Mouse (Mus musculus) lung, embryonic 15.5 days (tissue): ENCODE measurements around the gene Klc3. TPM values are rescaled to one million over a fixed set of nuclear protein-coding genes. Genes with fewer than 3 reads are reported as not detected.
A peak's percentile ranks its signal among the peaks of the same experiment; 100 is the strongest.

ENCODE experiments used
- ATAC-seq: fragments of 200-750 bp; cut with Nextera tagmentation; 2 replicates; pipeline ENCODE4 v1.8.0; 2017; ENCODE audit warnings: moderate number of reproducible peaks, borderline replicate concordance; ENCODE audit not compliant: low FRiP score, low TSS enrichment; ENCODE audit errors: extremely low read depth
- H3K27ac ChIP-seq: fragments of 300-500 bp; sonication (generic); 2 replicates; pipeline ENCODE4 v1.5.1; 2015; ENCODE audit warnings: moderate library complexity, mild to moderate bottlenecking, inconsistent platforms
- H3K27me3 ChIP-seq: fragments of 300-500 bp; sonication (generic); 2 replicates; pipeline ENCODE4 v1.6.1; 2015; ENCODE audit warnings: inconsistent platforms
- H3K36me3 ChIP-seq: fragments of 300-500 bp; sonication (generic); 2 replicates; pipeline ENCODE4 v1.6.1; 2015; ENCODE audit warnings: inconsistent platforms
- H3K4me1 ChIP-seq: fragments of 300-500 bp; sonication (generic); 2 replicates; pipeline ENCODE4 v1.6.1; 2015; ENCODE audit warnings: inconsistent platforms
- H3K4me2 ChIP-seq: fragments of 300-500 bp; sonication (generic); 2 replicates; pipeline ENCODE4 v1.6.1; 2015; ENCODE audit warnings: inconsistent platforms, mild to moderate bottlenecking, moderate library complexity
- H3K4me3 ChIP-seq: fragments of 300-500 bp; sonication (generic); 2 replicates; pipeline ENCODE4 v1.5.1; 2015; ENCODE audit warnings: mild to moderate bottlenecking, inconsistent platforms
- H3K9ac ChIP-seq: fragments of 300-500 bp; sonication (generic); 2 replicates; pipeline ENCODE4 v1.6.1; 2015; ENCODE audit warnings: inconsistent platforms
- H3K9me3 ChIP-seq: fragments of 300-500 bp; sonication (generic); 2 replicates; pipeline ENCODE4 v1.6.1; 2016; ENCODE audit warnings: inconsistent platforms
- WGBS: fragments of 180-500 bp; shearing (Covaris S2); methylation state at CpG from one replicate; pipeline ENCODE4 v1.1.7; 2015; 5-methylcytosine and 5-hydroxymethylcytosine counted together
- polyA plus RNA-seq: library from polyadenylated mRNA; unstranded; fragments of >200 nt; fragmentation: Nextera tagmentation; extraction: Ambion mirVana; gene quantifications from 2 replicates; pipeline ENCODE4 v1.2.1, GENCODE M21; 2015

Gene Klc3
- polyA plus RNA-seq, 1 experiment from 2014 or later: 18.4 TPM

- no peak for ATAC-seq
- 91% methylated on average over 6 of the region's 6 CpGs for WGBS
- H3K4me2 ChIP-seq: no peak overlapping the region
- H3K27ac ChIP-seq: no peak overlapping the region
- peaks cover 67% of the 10 kb centered on the region for H3K36me3 ChIP-seq
- no peaks in the 10 kb centered on the region for H3K27me3 ChIP-seq
- H3K4me3 ChIP-seq: no peak overlapping the region
- H3K9me3 ChIP-seq: no peaks in the 10 kb centered on the region
- no peaks in the 10 kb centered on the region for H3K4me1 ChIP-seq
- no peak overlapping the region for H3K9ac ChIP-seq
Measured at GRCm38 (mm10) chr7:19426888-19427287, 23.0 kb upstream of the Klc3 start.

- Histone ChIP-seq H3K9me3 (no peaks in the 10 kb centered on the region), H3K4me1 (peaks cover 3% of the 10 kb centered on the region; the same call in 1 of the 2 replicates), H3K4me2 (no peak overlapping the region), H3K27me3 (peaks cover 3% of the 10 kb centered on the region; the same call in 1 of the 2 replicates), H3K36me3 (peaks cover 62% of the 10 kb centered on the region), H3K27ac (no peak overlapping the region), H3K4me3 (no peak overlapping the region), H3K9ac (no peak overlapping the region)
- WGBS: 74% methylated on average over 6 of the region's 6 CpGs
- no peak for ATAC-seq
Measured at GRCm38 (mm10) chr7:19426349-19426748, 22.4 kb upstream of the Klc3 start.

- no peak overlapping the region for H3K27ac ChIP-seq
- peaks cover 15% of the 10 kb centered on the region for H3K4me1 ChIP-seq
- H3K9me3 ChIP-seq: no peaks in the 10 kb centered on the region
- no peak overlapping the region for H3K9ac ChIP-seq
- H3K27me3 ChIP-seq: peaks cover 24% of the 10 kb centered on the region
- peaks cover 40% of the 10 kb centered on the region for H3K36me3 ChIP-seq
- H3K4me3 ChIP-seq: no peak overlapping the region
- 63% methylated on average over 4 of the region's 4 CpGs for WGBS
- no peak for ATAC-seq
- no peak overlapping the region for H3K4me2 ChIP-seq
Measured at GRCm38 (mm10) chr7:19424051-19424450, 20.1 kb upstream of the Klc3 start.

- Histone ChIP-seq H3K9ac (no peak overlapping the region), H3K9me3 (no peaks in the 10 kb centered on the region), H3K4me1 (peaks cover 15% of the 10 kb centered on the region), H3K4me3 (no peak overlapping the region), H3K27me3 (peaks cover 25% of the 10 kb centered on the region), H3K4me2 (no peak overlapping the region), H3K27ac (no peak overlapping the region), H3K36me3 (peaks cover 31% of the 10 kb centered on the region)
- WGBS: 88% methylated on average over 3 of the region's 3 CpGs
- no peak for ATAC-seq
Measured at GRCm38 (mm10) chr7:19423083-19423482, 19.2 kb upstream of the Klc3 start.

GRCm38 (mm10) chr7:19420821-19421636 lies 17.1 kb upstream of the Klc3 start:
- no peaks in the 10 kb centered on the region for H3K9me3 ChIP-seq
- H3K27me3 ChIP-seq: peaks cover 25% of the 10 kb centered on the region
- H3K4me3 ChIP-seq: peak overlapping the region; percentile 36
- no peak overlapping the region for H3K27ac ChIP-seq
- H3K4me2 ChIP-seq: peak overlapping the region; percentile 77
- WGBS: 11% methylated on average over 42 of the region's 43 CpGs
- H3K9ac ChIP-seq: no peak overlapping the region
- ATAC-seq: peak; percentile 90
- peaks cover 19% of the 10 kb centered on the region for H3K4me1 ChIP-seq
- peaks cover 10% of the 10 kb centered on the region for H3K36me3 ChIP-seq

GRCm38 (mm10) chr7:19420121-19420520 lies 16.2 kb upstream of the Klc3 start:
- Histone ChIP-seq H3K4me2 (peak overlapping the region; percentile 44), H3K27me3 (peaks cover 25% of the 10 kb centered on the region), H3K27ac (no peak overlapping the region), H3K9ac (no peak overlapping the region), H3K4me1 (peaks cover 19% of the 10 kb centered on the region), H3K36me3 (peaks cover under 1% of the 10 kb centered on the region; the same call in 1 of the 2 replicates), H3K4me3 (no peak overlapping the region), H3K9me3 (no peaks in the 10 kb centered on the region)
- ATAC-seq: no peak
- WGBS: 6% methylated on average over 28 of the region's 28 CpGs

- H3K36me3 ChIP-seq: no peaks in the 10 kb centered on the region
- no peak overlapping the region for H3K9ac ChIP-seq
- H3K4me1 ChIP-seq: peaks cover 18% of the 10 kb centered on the region
- no peak overlapping the region for H3K4me2 ChIP-seq
- H3K9me3 ChIP-seq: no peaks in the 10 kb centered on the region
- no peak overlapping the region for H3K27ac ChIP-seq
- H3K4me3 ChIP-seq: no peak overlapping the region
- 47% methylated on average over 15 of the region's 15 CpGs for WGBS
- H3K27me3 ChIP-seq: peaks cover 24% of the 10 kb centered on the region
- no peak for ATAC-seq
Measured at GRCm38 (mm10) chr7:19416590-19416989, 12.7 kb upstream of the Klc3 start.

- Histone ChIP-seq H3K4me2 (no peak overlapping the region), H3K4me3 (no peak overlapping the region), H3K4me1 (peaks cover 4% of the 10 kb centered on the region; the same call in 1 of the 2 replicates), H3K9me3 (no peaks in the 10 kb centered on the region), H3K36me3 (no peaks in the 10 kb centered on the region), H3K9ac (no peak overlapping the region), H3K27me3 (no peaks in the 10 kb centered on the region), H3K27ac (no peak overlapping the region)
- ATAC-seq: no peak
- WGBS: 81% methylated on average over 3 of the region's 3 CpGs
Measured at GRCm38 (mm10) chr7:19413525-19413924, 9.6 kb upstream of the Klc3 start.

- H3K4me1 ChIP-seq: peaks cover 3% of the 10 kb centered on the region; the same call in 1 of the 2 replicates
- no peak overlapping the region for H3K9ac ChIP-seq
- no peaks in the 10 kb centered on the region for H3K36me3 ChIP-seq
- H3K27ac ChIP-seq: no peak overlapping the region
- no peak overlapping the region for H3K4me3 ChIP-seq
- H3K27me3 ChIP-seq: no peaks in the 10 kb centered on the region
- ATAC-seq: no peak
- no peaks in the 10 kb centered on the region for H3K9me3 ChIP-seq
- 66% methylated on average over 5 of the region's 5 CpGs for WGBS
- H3K4me2 ChIP-seq: no peak overlapping the region
Measured at GRCm38 (mm10) chr7:19411783-19412182, 7.9 kb upstream of the Klc3 start.

GRCm38 (mm10) chr7:19410766-19411344 lies 7.0 kb upstream of the Klc3 start:
- WGBS: 71% methylated on average over 11 of the region's 11 CpGs
- H3K4me3 ChIP-seq: no peak overlapping the region
- 0 out of 2 replicates have a peak overlapping the region, but pooled peaks have one; percentile 20 for H3K27ac ChIP-seq
- no peak overlapping the region for H3K4me2 ChIP-seq
- ATAC-seq: peak; percentile 50; the same call in 1 of the 2 replicates
- no peaks in the 10 kb centered on the region for H3K4me1 ChIP-seq
- H3K9me3 ChIP-seq: no peaks in the 10 kb centered on the region
- no peaks in the 10 kb centered on the region for H3K27me3 ChIP-seq
- H3K9ac ChIP-seq: no peak overlapping the region
- H3K36me3 ChIP-seq: no peaks in the 10 kb centered on the region

GRCm38 (mm10) chr7:19409753-19410152 lies 5.8 kb upstream of the Klc3 start:
- no peak overlapping the region for H3K4me2 ChIP-seq
- H3K9ac ChIP-seq: no peak overlapping the region
- no peaks in the 10 kb centered on the region for H3K36me3 ChIP-seq
- H3K27me3 ChIP-seq: peaks cover 6% of the 10 kb centered on the region
- no peak for ATAC-seq
- 45% methylated on average over 6 of the region's 6 CpGs for WGBS
- H3K4me3 ChIP-seq: no peak overlapping the region
- H3K4me1 ChIP-seq: 0 out of 2 replicates have a peak, but pooled peaks cover 2% of the 10 kb centered on the region
- no peaks in the 10 kb centered on the region for H3K9me3 ChIP-seq
- H3K27ac ChIP-seq: no peak overlapping the region

- Histone ChIP-seq H3K27me3 (peaks cover 39% of the 10 kb centered on the region), H3K4me2 (peak overlapping the region; percentile 36), H3K4me1 (peaks cover 8% of the 10 kb centered on the region; the same call in 1 of the 2 replicates), H3K27ac (no peak overlapping the region), H3K9me3 (no peaks in the 10 kb centered on the region), H3K36me3 (no peaks in the 10 kb centered on the region), H3K9ac (no peak overlapping the region), H3K4me3 (no peak overlapping the region)
- 3% methylated on average over 19 of the region's 19 CpGs for WGBS
- peak; percentile 37; the same call in 1 of the 2 replicates for ATAC-seq
Measured at GRCm38 (mm10) chr7:19405417-19405816, 1.5 kb upstream of the Klc3 start.
